Mouse (Mus musculus) kidney, postnatal 36 days (tissue): ENCODE measurements around the gene Bnip1.
A peak's percentile ranks its signal among the peaks of the same experiment; 100 is the strongest.

Source experiments
- DNase-seq, 2 experiments: peaks; one replicate each; pipeline ENCODE4 v3.0.0; 2021 to 2022; ENCODE audit warnings: mixed read lengths in 2 of 2

The Bnip1 gene

GRCm38 (mm10) chr17:26780750-26781571, at the start of gene Bnip1:
Bnip1 (plus strand) TSS chr17:26781066.
- DNase-seq = peak; percentile 81 to 90

GRCm38 (mm10) chr17:26742581-26742980, 38.3 kb upstream of the Bnip1 start:
- no peak for DNase-seq

GRCm38 (mm10) chr17:26743294-26743693, 37.6 kb upstream of the Bnip1 start:
- DNase-seq = no peak

GRCm38 (mm10) chr17:26749975-26750374, 30.9 kb upstream of the Bnip1 start:
- no peak for DNase-seq

GRCm38 (mm10) chr17:26752297-26752696, 28.6 kb upstream of the Bnip1 start:
- DNase-seq = no peak

GRCm38 (mm10) chr17:26753476-26753875, 27.4 kb upstream of the Bnip1 start:
- DNase-seq = peak in 1 of 2 experiments; percentile 19

- DNase-seq = no peak
Measured at GRCm38 (mm10) chr17:26767100-26767753, 13.6 kb upstream of the Bnip1 start.

- DNase-seq = no peak
Measured at GRCm38 (mm10) chr17:26767754-26768124, 13.1 kb upstream of the Bnip1 start.

GRCm38 (mm10) chr17:26776211-26776610, 4.7 kb upstream of the Bnip1 start:
- no peak for DNase-seq

GRCm38 (mm10) chr17:26778001-26778400, 2.9 kb upstream of the Bnip1 start:
- DNase-seq = no peak

- no peak for DNase-seq
Measured at GRCm38 (mm10) chr17:26778430-26779100, 2.3 kb upstream of the Bnip1 start.

GRCm38 (mm10) chr17:26779471-26779870, 1.4 kb upstream of the Bnip1 start:
- DNase-seq = no peak

- DNase-seq = peak; percentile 14 to 47
Measured at GRCm38 (mm10) chr17:26781610-26782043, 761 bp downstream of the Bnip1 start.

- no peak for DNase-seq
Measured at GRCm38 (mm10) chr17:26784525-26784924, 3.7 kb downstream of the Bnip1 start.

- DNase-seq = no peak
Measured at GRCm38 (mm10) chr17:26786586-26786985, 5.7 kb downstream of the Bnip1 start.

- no peak for DNase-seq
Measured at GRCm38 (mm10) chr17:26788986-26789385, 8.1 kb downstream of the Bnip1 start.

- DNase-seq = no peak
Measured at GRCm38 (mm10) chr17:26789460-26790268, 8.8 kb downstream of the Bnip1 start.

GRCm38 (mm10) chr17:26790269-26791214, 9.7 kb downstream of the Bnip1 start:
- DNase-seq = no peak

GRCm38 (mm10) chr17:26791580-26791979, 10.7 kb downstream of the Bnip1 start:
- DNase-seq = no peak

GRCm38 (mm10) chr17:26792096-26792495, 11.2 kb downstream of the Bnip1 start:
- DNase-seq = no peak

GRCm38 (mm10) chr17:26793068-26793765, 12.4 kb downstream of the Bnip1 start:
- no peak for DNase-seq
